Comparison of ENCODE assay signal across 9 mouse cellular contexts in the genomic region with DNA sequence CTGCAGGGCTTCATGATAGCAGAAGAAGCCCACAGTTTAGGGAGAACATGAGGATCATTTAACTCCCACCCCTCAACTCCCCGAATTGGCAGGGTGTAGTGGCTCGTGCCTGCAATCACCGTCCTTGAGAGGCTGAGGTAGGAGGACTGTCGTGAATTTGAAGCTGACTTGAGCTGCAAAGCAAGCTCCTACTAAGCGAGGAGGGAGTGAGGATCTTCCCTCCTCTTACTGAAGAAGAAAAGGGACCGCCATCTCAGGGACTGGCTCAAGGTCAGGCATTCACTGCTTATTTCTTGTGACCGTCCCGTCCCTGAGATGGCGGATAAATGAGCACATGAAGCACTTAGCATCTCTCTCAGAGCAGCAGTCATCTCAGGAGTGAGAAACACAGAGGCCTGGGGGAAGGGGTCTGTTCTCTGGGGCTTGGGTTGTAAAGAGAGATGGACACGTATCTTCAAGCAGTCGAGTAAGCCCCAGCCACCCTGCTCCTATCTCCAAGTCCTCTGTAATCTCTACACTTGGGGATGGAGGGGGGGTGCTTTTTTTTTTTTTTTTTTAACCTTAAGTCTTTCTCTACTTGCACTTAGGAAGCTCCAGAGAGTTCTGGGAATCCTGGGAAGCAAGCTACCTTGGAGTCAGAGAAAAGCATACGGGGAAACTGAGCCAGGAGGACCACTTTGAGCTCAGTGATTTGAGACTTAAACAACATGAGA. TPM values are rescaled to one million over a fixed set of nuclear protein-coding genes. Genes with fewer than 3 reads are reported as not detected.
DNase-seq lines count a peak whose midpoint lies in the region; ATAC-seq and TF ChIP-seq lines count a peak whose summit lies in the region.
"Had no signal": no experiment of that assay in that cellular context is flagged by ENCODE, and none has a peak within 500 bp of the region (broad histone marks: within the 10 kb centered on the region; RNA-seq: fewer than 3 reads in every experiment).

No protein-coding gene starts in this region.

- H3K9ac ChIP-seq in kidney, embryonic 14.5 days (ENCODE audit: low read depth, low read length): peak overlapping the region; percentile 23; the same call in 1 of the 2 replicates
- H3K9ac ChIP-seq in hindbrain, embryonic 15.5 days: no peak overlapping the region; the same call in 1 of the 2 replicates
- no peak overlapping the region for H3K9ac ChIP-seq in midbrain, embryonic 15.5 days

- 30% methylated on average over 12 of the region's 12 CpGs for WGBS in kidney, embryonic 14.5 days
- 56% methylated on average over 12 of the region's 12 CpGs for WGBS in hindbrain, embryonic 15.5 days
- WGBS in midbrain, embryonic 15.5 days: 50% methylated on average over 12 of the region's 12 CpGs

- no peak for DNase-seq in kidney, adult 18-20 months
- no peak for DNase-seq in natural killer cell, adult 2 months (ENCODE audit: low spot score in 2 of 2)
- DNase-seq in left cerebral cortex, adult 18-20 months (ENCODE audit: low spot score in 2 of 2): no peak

- H3K27me3 ChIP-seq in kidney, embryonic 14.5 days (ENCODE audit: control insufficient read depth, insufficient read depth, low read length): no peaks in the 10 kb centered on the region
- H3K27me3 ChIP-seq in hindbrain, embryonic 15.5 days: no peaks in the 10 kb centered on the region
- H3K27me3 ChIP-seq in midbrain, embryonic 15.5 days (replicated peaks): no peaks in the 10 kb centered on the region
- H3K27me3 ChIP-seq: Patski had no signal

- TF ChIP-seq CTCF in bone marrow macrophage, adult 2 months (IDR thresholded peaks at IDR 0.05; ENCODE audit: low read depth, low read length): no peak

- peak overlapping the region; percentile 94 for H3K27ac ChIP-seq in kidney, embryonic 14.5 days (ENCODE audit: low read depth, low read length)
- peak overlapping the region; percentile 94 for H3K27ac ChIP-seq in bone marrow macrophage, adult 2 months (ENCODE audit: insufficient read depth, low read depth, low read length)
- H3K27ac ChIP-seq in hindbrain, embryonic 15.5 days (replicated peaks): peak overlapping the region; percentile 67
- peak overlapping the region; percentile 61; the same call in 1 of the 2 replicates for H3K27ac ChIP-seq in midbrain, embryonic 15.5 days

- H3K4me1 ChIP-seq in kidney, embryonic 14.5 days (ENCODE audit: control insufficient read depth, insufficient read depth, low read length): peaks cover 53% of the 10 kb centered on the region
- H3K4me1 ChIP-seq in bone marrow macrophage, adult 2 months (ENCODE audit: control insufficient read depth, insufficient read depth, low read length): peaks cover 34% of the 10 kb centered on the region
- H3K4me1 ChIP-seq in hindbrain, embryonic 15.5 days (replicated peaks): peaks cover 54% of the 10 kb centered on the region
- peaks cover 41% of the 10 kb centered on the region for H3K4me1 ChIP-seq in midbrain, embryonic 15.5 days

- no peaks in the 10 kb centered on the region for H3K36me3 ChIP-seq in kidney, embryonic 14.5 days (ENCODE audit: control insufficient read depth, insufficient read depth, low read length)
- no peaks in the 10 kb centered on the region for H3K36me3 ChIP-seq in hindbrain, embryonic 15.5 days
- H3K36me3 ChIP-seq in midbrain, embryonic 15.5 days (replicated peaks): no peaks in the 10 kb centered on the region

- H3K4me3 ChIP-seq in kidney, embryonic 14.5 days (ENCODE audit: low read length): 0 out of 2 replicates have a peak overlapping the region, but pooled peaks have one; percentile 34
- H3K4me3 ChIP-seq in bone marrow macrophage, adult 2 months (ENCODE audit: insufficient read depth, low read length): peak overlapping the region; percentile 62
- no peak overlapping the region for H3K4me3 ChIP-seq in hindbrain, embryonic 15.5 days
- H3K4me3 ChIP-seq in midbrain, embryonic 15.5 days: no peak overlapping the region

- no peaks in the 10 kb centered on the region for H3K9me3 ChIP-seq in kidney, embryonic 14.5 days (ENCODE audit: control insufficient read depth, low read length)
- H3K9me3 ChIP-seq in hindbrain, embryonic 15.5 days: no peaks in the 10 kb centered on the region
- H3K9me3 ChIP-seq in midbrain, embryonic 15.5 days: no peaks in the 10 kb centered on the region

- TF ChIP-seq POLR2A in bone marrow macrophage, adult 2 months (IDR thresholded peaks at IDR 0.05; ENCODE audit: borderline replicate concordance, low read depth, low read length): 0 out of 2 replicates have a peak, but pooled peaks have one; percentile 13

- peak overlapping the region; percentile 77 for H3K4me2 ChIP-seq in kidney, embryonic 14.5 days (replicated peaks; ENCODE audit: low read depth, low read length)
- H3K4me2 ChIP-seq in hindbrain, embryonic 15.5 days: peak overlapping the region; percentile 89
- H3K4me2 ChIP-seq in midbrain, embryonic 15.5 days: peak overlapping the region; percentile 97

- ATAC-seq in kidney, embryonic 14.5 days (ENCODE audit: low FRiP score, low TSS enrichment): no peak
- no peak for ATAC-seq in hindbrain, embryonic 15.5 days (ENCODE audit: low FRiP score, low read depth)
- no peak for ATAC-seq in midbrain, embryonic 15.5 days (replicated peaks)
- ATAC-seq in activated CD4-positive, CD25-positive, alpha-beta regulatory T cell, adult 4 months: no peak

RNA-seq across cellular contexts. Expression of a gene that starts 1.1 kb away (rescaled TPM):
- polyA plus RNA-seq in kidney, embryonic 14.5 days (2014; fragmentation: Nextera tagmentation; extraction: Ambion mirVana): 1.6 and 2.6 TPM in 2 replicates
- 7.4 and 8.2 TPM in 2 replicates for polyA plus RNA-seq in bone marrow macrophage, adult 2 months (2012; ENCODE audit: insufficient read depth, insufficient read length, missing spikeins)
- polyA plus RNA-seq in hindbrain, embryonic 15.5 days (2015; fragmentation: Nextera tagmentation; extraction: Ambion mirVana): 3.9 and 4.3 TPM in 2 replicates
- 3.4 and 3.9 TPM in 2 replicates for polyA plus RNA-seq in midbrain, embryonic 15.5 days (2015; fragmentation: Nextera tagmentation; extraction: Ambion mirVana)
- total RNA-seq in left cerebral cortex, adult 18-20 months (2021): 100 to 1,000 TPM in 1 of 2 experiments, 10 to 100 TPM in 1; 87.2 to 122 TPM
- polyA plus RNA-seq in activated CD4-positive, CD25-positive, alpha-beta regulatory T cell, adult 4 months (2017; shearing (Covaris generic)): 1 to 10 TPM; 2.9 to 5.4 TPM

RNA-seq across cellular contexts. Expression of a gene that starts 19.1 kb away (rescaled TPM):
- polyA plus RNA-seq in kidney, embryonic 14.5 days (2014; fragmentation: Nextera tagmentation; extraction: Ambion mirVana): 21.6 and 33.7 TPM in 2 replicates
- polyA plus RNA-seq in bone marrow macrophage, adult 2 months (2012; ENCODE audit: insufficient read depth, insufficient read length, missing spikeins): 78.4 and 79.3 TPM in 2 replicates
- 31.7 and 33.1 TPM in 2 replicates for polyA plus RNA-seq in hindbrain, embryonic 15.5 days (2015; fragmentation: Nextera tagmentation; extraction: Ambion mirVana)
- polyA plus RNA-seq in midbrain, embryonic 15.5 days (2015; fragmentation: Nextera tagmentation; extraction: Ambion mirVana): 33.2 and 33.6 TPM in 2 replicates
- total RNA-seq in left cerebral cortex, adult 18-20 months (2021): 100 to 1,000 TPM; 182 to 185 TPM
- polyA plus RNA-seq in activated CD4-positive, CD25-positive, alpha-beta regulatory T cell, adult 4 months (2017; shearing (Covaris generic)): 10 to 100 TPM; 19.9 to 22.0 TPM

RNA-seq across cellular contexts. Expression of a gene that starts 28.5 kb away (rescaled TPM):
- polyA plus RNA-seq in kidney, embryonic 14.5 days (2014; fragmentation: Nextera tagmentation; extraction: Ambion mirVana): 28.1 and 43.1 TPM in 2 replicates
- 37.9 and 40.1 TPM in 2 replicates for polyA plus RNA-seq in bone marrow macrophage, adult 2 months (2012; ENCODE audit: insufficient read depth, insufficient read length, missing spikeins)
- 49.4 and 54.2 TPM in 2 replicates for polyA plus RNA-seq in hindbrain, embryonic 15.5 days (2015; fragmentation: Nextera tagmentation; extraction: Ambion mirVana)
- 56.3 and 57.7 TPM in 2 replicates for polyA plus RNA-seq in midbrain, embryonic 15.5 days (2015; fragmentation: Nextera tagmentation; extraction: Ambion mirVana)
- 10 to 100 TPM; 53.0 to 57.3 TPM for total RNA-seq in left cerebral cortex, adult 18-20 months (2021)
- 10 to 100 TPM; 10.6 to 11.2 TPM for polyA plus RNA-seq in activated CD4-positive, CD25-positive, alpha-beta regulatory T cell, adult 4 months (2017; shearing (Covaris generic))

RNA-seq across cellular contexts. Expression of a gene that starts 35.8 kb away (rescaled TPM):
- 28.0 and 31.8 TPM in 2 replicates for polyA plus RNA-seq in kidney, embryonic 14.5 days (2014; fragmentation: Nextera tagmentation; extraction: Ambion mirVana)
- 20.7 and 23.5 TPM in 2 replicates for polyA plus RNA-seq in bone marrow macrophage, adult 2 months (2012; ENCODE audit: insufficient read depth, insufficient read length, missing spikeins)
- 136 and 138 TPM in 2 replicates for polyA plus RNA-seq in hindbrain, embryonic 15.5 days (2015; fragmentation: Nextera tagmentation; extraction: Ambion mirVana)
- polyA plus RNA-seq in midbrain, embryonic 15.5 days (2015; fragmentation: Nextera tagmentation; extraction: Ambion mirVana): 151 and 158 TPM in 2 replicates
- 100 to 1,000 TPM; 708 to 832 TPM for total RNA-seq in left cerebral cortex, adult 18-20 months (2021)
- polyA plus RNA-seq in activated CD4-positive, CD25-positive, alpha-beta regulatory T cell, adult 4 months (2017; shearing (Covaris generic)): 1 to 10 TPM; 1.4 to 3.5 TPM

RNA-seq across cellular contexts. Expression of a gene that starts 47.0 kb away (rescaled TPM):
- polyA plus RNA-seq in kidney, embryonic 14.5 days (2014; fragmentation: Nextera tagmentation; extraction: Ambion mirVana): 39.5 and 59.1 TPM in 2 replicates
- 26.9 and 32.2 TPM in 2 replicates for polyA plus RNA-seq in bone marrow macrophage, adult 2 months (2012; ENCODE audit: insufficient read depth, insufficient read length, missing spikeins)
- polyA plus RNA-seq in hindbrain, embryonic 15.5 days (2015; fragmentation: Nextera tagmentation; extraction: Ambion mirVana): 67.0 and 70.3 TPM in 2 replicates
- 82.9 and 84.8 TPM in 2 replicates for polyA plus RNA-seq in midbrain, embryonic 15.5 days (2015; fragmentation: Nextera tagmentation; extraction: Ambion mirVana)
- 100 to 1,000 TPM; 108 to 127 TPM for total RNA-seq in left cerebral cortex, adult 18-20 months (2021)
- polyA plus RNA-seq in activated CD4-positive, CD25-positive, alpha-beta regulatory T cell, adult 4 months (2017; shearing (Covaris generic)): 10 to 100 TPM; 19.1 to 27.9 TPM

Comparison
In these comparisons a context has a peak if more than half of its experiments do, and no peak if none do; other contexts are left out.
1. H3K4me3 ChIP-seq: peak in kidney, embryonic 14.5 days (single experiment) and bone marrow macrophage, adult 2 months (single experiment); none in hindbrain, embryonic 15.5 days (single experiment) and midbrain, embryonic 15.5 days (single experiment).
2. Peak in every context shown above with its lines, with median percentiles within 50 percentile points of each other: H3K27ac ChIP-seq and H3K4me2 ChIP-seq.